Mouse (Mus musculus) CH12.LX (cell line): Measurements from ENCODE around the gene Tent5c. TPM values are rescaled to one million over a fixed set of nuclear protein-coding genes. Genes with fewer than 3 reads are reported as not detected.

Experiments
- DNase-seq: peaks from one replicate; pipeline ENCODE4 v3.0.0-alpha.2; 2013; ENCODE audit errors: extremely low read depth
- H3K27ac ChIP-seq: 2 replicates; pipeline ENCODE4 v1.5.1; 2012; ENCODE audit warnings: low read depth, mild to moderate bottlenecking, control low read depth, moderate library complexity; ENCODE audit not compliant: insufficient read depth
- H3K27me3 ChIP-seq: replicated peaks from 2 replicates; pipeline ENCODE3; 2012; ENCODE audit warnings: inconsistent platforms
- H3K36me3 ChIP-seq, 2 experiments: replicated peaks in 1 of 2; 2 replicates each; pipeline versions ENCODE3 to v1.6.1; 2012; ENCODE audit warnings: inconsistent platforms in 1 of 2, low read length in 1 of 2, mild to moderate bottlenecking in 1 of 2, mixed read lengths in 1 of 2, moderate library complexity in 1 of 2; ENCODE audit not compliant: control insufficient read depth in 1 of 2, insufficient read depth in 1 of 2
- H3K4me1 ChIP-seq, 2 experiments: 2 replicates each; pipeline ENCODE4 v1.6.1; 2012; ENCODE audit warnings: inconsistent platforms in 1 of 2, moderate library complexity in 1 of 2; ENCODE audit not compliant: insufficient read depth in 2 of 2, control insufficient read depth in 1 of 2
- H3K4me2 ChIP-seq: 2 replicates; pipeline ENCODE4 v1.6.1; 2012; ENCODE audit warnings: low read depth, mild to moderate bottlenecking, control low read depth; ENCODE audit not compliant: poor library complexity, insufficient read depth, severe bottlenecking
- H3K4me3 ChIP-seq, 3 experiments: fragments of 150-350 bp in 1 of 3; sonication (generic) in 1 of 3; replicated peaks in 1 of 3; 2 replicates each; pipeline versions ENCODE3 to v1.5.1; 2011 to 2012; ENCODE audit warnings: low read depth in 2 of 3, low read length in 2 of 3, mild to moderate bottlenecking in 2 of 3, moderate library complexity in 2 of 3, control low read depth in 1 of 3, improper control_type of control experiment in 1 of 3, inconsistent platforms in 1 of 3, mixed read lengths in 1 of 3; ENCODE audit not compliant: poor library complexity in 1 of 3
- H3K79me2 ChIP-seq: replicated peaks from 2 replicates; pipeline ENCODE4 v1.6.1; 2012; ENCODE audit warnings: mild to moderate bottlenecking, moderate library complexity; ENCODE audit not compliant: control insufficient read depth, poor library complexity, insufficient read depth, severe bottlenecking; ENCODE audit errors: extremely low read depth
- H3K9ac ChIP-seq: 2 replicates; pipeline ENCODE4 v1.6.1; 2012; ENCODE audit warnings: low read depth, mild to moderate bottlenecking, control low read depth, moderate library complexity; ENCODE audit not compliant: insufficient read depth
- H3K9me3 ChIP-seq: replicated peaks from 2 replicates; pipeline ENCODE3; 2012; ENCODE audit warnings: low read length, inconsistent platforms, mixed read lengths
- BHLHE40 ChIP-seq: IDR thresholded peaks from 2 replicates; pipeline ENCODE4 v1.6.1; 2011; ENCODE audit warnings: mild to moderate bottlenecking, low read depth, low read length, improper control_type of control experiment
- CHD1 ChIP-seq: IDR thresholded peaks from 2 replicates; pipeline ENCODE4 v1.6.1; 2012; ENCODE audit warnings: low read depth, low read length, improper control_type of control experiment, inconsistent platforms
- CHD2 ChIP-seq: IDR thresholded peaks from 2 replicates; pipeline ENCODE4 v1.6.1; 2011; ENCODE audit warnings: low read length, improper control_type of control experiment
- ELF1 ChIP-seq: IDR thresholded peaks from 2 replicates; pipeline ENCODE4 v1.6.1; 2014; ENCODE audit warnings: low read depth, mild to moderate bottlenecking, inconsistent platforms, low read length, improper control_type of control experiment
- EP300 ChIP-seq: IDR thresholded peaks from 2 replicates; pipeline ENCODE4 v1.6.1; 2011; ENCODE audit warnings: low read length, improper control_type of control experiment
- ETS1 ChIP-seq: conservative IDR thresholded peaks from 2 replicates; pipeline ENCODE4 v1.6.1; 2012; ENCODE audit warnings: low read depth, mild to moderate bottlenecking, inconsistent platforms, low read length, improper control_type of control experiment, moderate library complexity
- HCFC1 ChIP-seq: IDR thresholded peaks from 2 replicates; pipeline ENCODE4 v1.6.1; 2012; ENCODE audit warnings: low read depth, mild to moderate bottlenecking, inconsistent platforms, low read length, improper control_type of control experiment
- IRF4 ChIP-seq: IDR thresholded peaks from 2 replicates; pipeline ENCODE4 v1.6.1; 2014; ENCODE audit warnings: low read depth, mild to moderate bottlenecking, inconsistent platforms, low read length, improper control_type of control experiment
- JUN ChIP-seq: IDR thresholded peaks from 2 replicates; pipeline ENCODE4 v1.6.1; 2011; ENCODE audit warnings: low read depth, mild to moderate bottlenecking, low read length, improper control_type of control experiment, moderate library complexity; ENCODE audit not compliant: insufficient read depth
- KAT2A ChIP-seq: IDR thresholded peaks from 2 replicates; pipeline ENCODE4 v1.6.1; 2012; ENCODE audit warnings: low read length, improper control_type of control experiment, inconsistent platforms; ENCODE audit not compliant: insufficient replicate concordance
- MAFK ChIP-seq: IDR thresholded peaks from 2 replicates; pipeline ENCODE4 v1.6.1; 2011; ENCODE audit warnings: low read length, improper control_type of control experiment; ENCODE audit not compliant: insufficient replicate concordance
- MAX ChIP-seq: IDR thresholded peaks from 2 replicates; pipeline ENCODE4 v1.6.1; 2011; ENCODE audit warnings: low read length, improper control_type of control experiment
- MAZ ChIP-seq: IDR thresholded peaks from 2 replicates; pipeline ENCODE4 v1.6.1; 2012; ENCODE audit warnings: low read depth, mild to moderate bottlenecking, inconsistent platforms, low read length, improper control_type of control experiment, moderate library complexity
- MEF2A ChIP-seq: IDR thresholded peaks from 2 replicates; pipeline ENCODE4 v1.6.1; 2014; ENCODE audit warnings: low read depth, mild to moderate bottlenecking, inconsistent platforms, low read length, improper control_type of control experiment, borderline replicate concordance
- MXI1 ChIP-seq: IDR thresholded peaks from 2 replicates; pipeline ENCODE4 v1.6.1; 2011; ENCODE audit warnings: mild to moderate bottlenecking, low read depth, low read length, improper control_type of control experiment
- NRF1 ChIP-seq: IDR thresholded peaks from 2 replicates; pipeline ENCODE4 v1.6.1; 2014; ENCODE audit warnings: low read depth, mild to moderate bottlenecking, inconsistent platforms, low read length, improper control_type of control experiment, moderate library complexity
- POLR2A ChIP-seq: IDR thresholded peaks from 2 replicates; pipeline ENCODE4 v1.6.1; 2011; ENCODE audit warnings: low read depth, mild to moderate bottlenecking, improper control_type of control experiment, low read length
- POLR2AphosphoS2 ChIP-seq: IDR thresholded peaks from 2 replicates; pipeline ENCODE4 v1.6.1; 2011; ENCODE audit warnings: low read depth, low read length, improper control_type of control experiment
- RAD21 ChIP-seq: IDR thresholded peaks from 2 replicates; pipeline ENCODE4 v1.6.1; 2011; ENCODE audit warnings: low read depth, mild to moderate bottlenecking, low read length, improper control_type of control experiment, moderate library complexity
- RCOR1 ChIP-seq: conservative IDR thresholded peaks from 2 replicates; pipeline ENCODE4 v1.6.1; 2012; ENCODE audit warnings: low read depth, mild to moderate bottlenecking, inconsistent platforms, low read length, improper control_type of control experiment
- SIN3A ChIP-seq: IDR thresholded peaks from 2 replicates; pipeline ENCODE4 v1.6.1; 2012; ENCODE audit warnings: low read length, improper control_type of control experiment, inconsistent platforms
- SMC3 ChIP-seq: IDR thresholded peaks from 2 replicates; pipeline ENCODE4 v1.6.1; 2011; ENCODE audit warnings: low read depth, low read length, improper control_type of control experiment
- TBP ChIP-seq: conservative IDR thresholded peaks from 2 replicates; pipeline ENCODE4 v1.6.1; 2011; ENCODE audit warnings: low read depth, low read length, improper control_type of control experiment
- UBTF ChIP-seq: IDR thresholded peaks from 2 replicates; pipeline ENCODE4 v1.6.1; 2012; ENCODE audit warnings: low read depth, mild to moderate bottlenecking, inconsistent platforms, low read length, improper control_type of control experiment, moderate library complexity
- USF1 ChIP-seq: IDR thresholded peaks from 2 replicates; pipeline ENCODE4 v1.6.1; 2014; ENCODE audit warnings: low read depth, mild to moderate bottlenecking, inconsistent platforms, low read length, improper control_type of control experiment
- USF2 ChIP-seq: conservative IDR thresholded peaks from 2 replicates; pipeline ENCODE4 v1.6.1; 2011; ENCODE audit warnings: low read depth, low read length, improper control_type of control experiment
- ZMIZ1 ChIP-seq: IDR thresholded peaks from 2 replicates; pipeline ENCODE4 v1.6.1; 2012; ENCODE audit warnings: low read depth, mild to moderate bottlenecking, inconsistent platforms, low read length, improper control_type of control experiment
- ZNF384 ChIP-seq: IDR thresholded peaks from 2 replicates; pipeline ENCODE4 v1.6.1; 2012; ENCODE audit warnings: low read depth, low read length, improper control_type of control experiment, inconsistent platforms
- dilution Hi-C: fragments of 300-500 bp; cut with MboI; formaldehyde crosslinking; loops from 2 replicates; pipeline ENCODE4 v1.14.3; 2020; ENCODE audit warnings: low sequenced_read_pairs; ENCODE audit not compliant: extremely low pct_unique_long_range_greater_than_20kb, extremely low pct_ligation_motif_present
- in situ Hi-C: fragments of 300-500 bp; cut with MboI; formaldehyde crosslinking; loops from 3 replicates; pipeline ENCODE4 v1.14.3; 2019; ENCODE audit warnings: low sequenced_read_pairs, low pct_ligation_motif_present, low pct_unique_long_range_greater_than_20kb, mixed read lengths
- polyA plus RNA-seq: library from polyadenylated mRNA; unstranded; fragments of >175 nt; gene quantifications from 2 replicates; pipeline ENCODE4 v1.2.1, GENCODE M21; 2012; ENCODE audit warnings: low read depth; ENCODE audit not compliant: insufficient read length
- total RNA-seq, 2 experiments: library from RNA; depleted of rRNA; stranded (reverse); fragments of 300-350 nt in 1 of 2; fragments of >200 nt in 1 of 2; gene quantifications; 2 replicates each; pipeline ENCODE4 v1.2.3; 2012 to 2014

Gene Tent5c
- total and polyA plus RNA-seq, 3 experiments: 10.6 to 18.7 (median 12.3) TPM

GRCm38 (mm10) chr3:100530919-100531318, 41.8 kb upstream of the Tent5c start:
- H3K4me1 ChIP-seq: peaks cover 13 to 65% of the 10 kb centered on the region in 2 experiments
- DNase-seq: peak; percentile 65
- no peaks in the 10 kb centered on the region for H3K79me2 ChIP-seq
- 0 out of 2 replicates have a peak, but pooled peaks have one; percentile 13 for TF ChIP-seq TBP
- TF ChIP-seq ZNF384: peak; percentile 64
- no peak for TF ChIP-seq USF1
- TF ChIP-seq SMC3: no peak; the same call in 1 of the 2 replicates
- peak; percentile 60 for TF ChIP-seq ELF1
- peak; percentile 46; the same call in 1 of the 2 replicates for TF ChIP-seq RCOR1
- peak; percentile 24; the same call in 1 of the 2 replicates for TF ChIP-seq SIN3A
- no peak for TF ChIP-seq NRF1
- peak; percentile 34; the same call in 1 of the 2 replicates for TF ChIP-seq POLR2A
- peak; percentile 44; the same call in 1 of the 2 replicates for TF ChIP-seq BHLHE40
- TF ChIP-seq MEF2A: 0 out of 2 replicates have a peak, but pooled peaks have one; percentile 4
- TF ChIP-seq HCFC1: no peak
- TF ChIP-seq USF2: no peak
- no peak for TF ChIP-seq CHD1
- peak; percentile 79 for TF ChIP-seq IRF4
- TF ChIP-seq MAX: no peak
- no peak for TF ChIP-seq JUN
- TF ChIP-seq EP300: peak; percentile 84
- 0 out of 2 replicates have a peak, but pooled peaks have one; percentile 9 for TF ChIP-seq ZMIZ1
- TF ChIP-seq POLR2AphosphoS2: no peak
- no peaks in the 10 kb centered on the region for H3K36me3 ChIP-seq
- H3K27ac ChIP-seq: 0 out of 2 replicates have a peak overlapping the region, but pooled peaks have one; percentile 15
- no peaks in the 10 kb centered on the region for H3K27me3 ChIP-seq
- H3K9ac ChIP-seq: no peak overlapping the region
- 0 out of 2 replicates have a peak overlapping the region, but pooled peaks have one; percentile 22 for H3K4me2 ChIP-seq
- dilution Hi-C loops (no loop called here), in situ Hi-C loops (no loop called here)
- no peak overlapping the region for H3K4me3 ChIP-seq
- no peaks in the 10 kb centered on the region for H3K9me3 ChIP-seq

GRCm38 (mm10) chr3:100530244-100530788, 41.2 kb upstream of the Tent5c start:
- Histone ChIP-seq H3K4me2 (no peak overlapping the region), H3K9ac (no peak overlapping the region), H3K9me3 (no peaks in the 10 kb centered on the region), H3K27ac (peak overlapping the region; percentile 15; the same call in 1 of the 2 replicates), H3K27me3 (no peaks in the 10 kb centered on the region), H3K36me3 (no peaks in the 10 kb centered on the region), H3K79me2 (no peaks in the 10 kb centered on the region), H3K4me1 (peaks cover 13 to 60% of the 10 kb centered on the region in 2 experiments), H3K4me3 (no peak overlapping the region)
- in situ Hi-C loops (no loop called here), dilution Hi-C loops (no loop called here)
- DNase-seq: peak; percentile 34
- TF ChIP-seq UBTF (no peak), ELF1 (no peak), KAT2A (no peak), ZNF384 (no peak), MAZ (no peak), RAD21 (no peak), CHD2 (no peak), ETS1 (no peak), MXI1 (no peak), MAFK (no peak)
